Mouse (Mus musculus): Measurements from ENCODE around the gene Vangl1.
"Not testable (repeated sequence)": the region's sequence is repeated elsewhere in the genome, so short reads cannot be mapped to it uniquely, and the experiment has no call there.

Gene Vangl1

GRCm38 (mm10) chr3:102203781-102204721, at the start of gene Vangl1:
Gene Vangl1, minus strand, starts transcription at chr3:102204693.
- peak; percentile 59 for DNase-seq (ENCODE audit: extremely low read depth, low read depth)

- DNase-seq (ENCODE audit: extremely low read depth, low read depth): no peak
These were observed 49.1 kb upstream of the Vangl1 start for GRCm38 (mm10) chr3:102253554-102253953.

GRCm38 (mm10) chr3:102252927-102253326, 48.4 kb upstream of the Vangl1 start:
- DNase-seq (ENCODE audit: extremely low read depth, low read depth): no peak

- no peak for DNase-seq (ENCODE audit: extremely low read depth, low read depth)
These were observed 46.4 kb upstream of the Vangl1 start for GRCm38 (mm10) chr3:102250873-102251272.

GRCm38 (mm10) chr3:102249401-102249991, 45.0 kb upstream of the Vangl1 start:
- DNase-seq (ENCODE audit: extremely low read depth, low read depth): no peak

GRCm38 (mm10) chr3:102244601-102245000, 40.1 kb upstream of the Vangl1 start:
- DNase-seq (ENCODE audit: extremely low read depth, low read depth): no peak

GRCm38 (mm10) chr3:102242854-102243253, 38.4 kb upstream of the Vangl1 start:
- no peak for DNase-seq (ENCODE audit: extremely low read depth, low read depth)

GRCm38 (mm10) chr3:102231418-102232134, 27.1 kb upstream of the Vangl1 start:
- no peak for DNase-seq (ENCODE audit: extremely low read depth, low read depth)

GRCm38 (mm10) chr3:102222756-102223155, 18.3 kb upstream of the Vangl1 start:
- no peak for DNase-seq (ENCODE audit: extremely low read depth, low read depth)

- no peak for DNase-seq (ENCODE audit: extremely low read depth, low read depth)
These were observed 13.8 kb upstream of the Vangl1 start for GRCm38 (mm10) chr3:102218301-102218700.

GRCm38 (mm10) chr3:102214736-102215135, 10.2 kb upstream of the Vangl1 start:
- no peak for DNase-seq (ENCODE audit: extremely low read depth, low read depth)

GRCm38 (mm10) chr3:102214299-102214698, 9.8 kb upstream of the Vangl1 start:
- DNase-seq (ENCODE audit: extremely low read depth, low read depth): no peak

GRCm38 (mm10) chr3:102212896-102213295, 8.4 kb upstream of the Vangl1 start:
- DNase-seq (ENCODE audit: extremely low read depth, low read depth): no peak

- DNase-seq (ENCODE audit: extremely low read depth, low read depth): no peak
These were observed 7.8 kb upstream of the Vangl1 start for GRCm38 (mm10) chr3:102212336-102212735.

- peak; percentile 63 for DNase-seq (ENCODE audit: extremely low read depth, low read depth)
These were observed 6.8 kb upstream of the Vangl1 start for GRCm38 (mm10) chr3:102211340-102211739.

- DNase-seq (ENCODE audit: extremely low read depth, low read depth): peak; percentile 44
These were observed 6.3 kb upstream of the Vangl1 start for GRCm38 (mm10) chr3:102210775-102211174.

GRCm38 (mm10) chr3:102208861-102209260, 4.4 kb upstream of the Vangl1 start:
- DNase-seq (ENCODE audit: extremely low read depth, low read depth): no peak

- no peak for DNase-seq (ENCODE audit: extremely low read depth, low read depth)
These were observed 951 bp upstream of the Vangl1 start for GRCm38 (mm10) chr3:102205458-102205830.

GRCm38 (mm10) chr3:102204734-102205457, 403 bp upstream of the Vangl1 start:
- not testable (repeated sequence) for DNase-seq (ENCODE audit: extremely low read depth, low read depth)

GRCm38 (mm10) chr3:102203131-102203530, 1.4 kb downstream of the Vangl1 start:
- no peak for DNase-seq (ENCODE audit: extremely low read depth, low read depth)

GRCm38 (mm10) chr3:102199991-102200390, 4.5 kb downstream of the Vangl1 start:
- no peak for DNase-seq (ENCODE audit: extremely low read depth, low read depth)

Measured in MEL-GATA-1-ER (cell line).